19 mouse cellular contexts compared by ENCODE assay signal in the genomic region with DNA sequence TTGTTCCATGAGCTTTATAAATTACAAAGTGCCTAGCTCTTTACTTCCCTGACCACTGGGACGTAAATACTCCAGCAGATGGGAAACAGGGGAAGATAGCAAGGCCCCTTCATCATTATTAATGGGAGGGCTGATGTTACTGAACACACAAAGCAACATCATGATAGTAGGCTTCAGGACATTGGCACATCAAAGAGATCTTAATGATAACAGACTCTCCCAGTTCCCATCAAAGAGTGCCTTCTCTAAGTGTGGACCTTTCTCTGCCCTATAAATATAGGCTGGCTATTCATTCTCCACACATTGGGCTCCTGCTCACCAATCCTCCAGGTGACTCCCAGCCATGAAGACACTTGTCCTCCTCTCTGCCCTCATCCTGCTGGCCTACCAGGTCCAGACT. TPM values are rescaled to one million over a fixed set of nuclear protein-coding genes. Genes with fewer than 3 reads are reported as not detected.
"Had no signal": no experiment of that assay in that cellular context is flagged by ENCODE, and none has a peak within 500 bp of the region (broad histone marks: within the 10 kb centered on the region; RNA-seq: fewer than 3 reads in every experiment).

TSS of gene Defa22 (plus strand) at position 301 of the 400 bp plus-strand sequence.

RNA-seq across cellular contexts. Expression of gene Defa22, which starts in this region (rescaled TPM):
- polyA plus RNA-seq: cortical plate, adult 2 months; embryonic facial prominence, embryonic 10.5 days; embryonic facial prominence, embryonic 11.5 days; embryonic facial prominence, embryonic 12.5 days; embryonic facial prominence, embryonic 13.5 days; embryonic facial prominence, embryonic 14.5 days; embryonic facial prominence, embryonic 15.5 days; erythroblast, embryonic 14.5 days; forebrain, embryonic 10.5 days; forebrain, embryonic 11.5 days; forebrain, embryonic 12.5 days; forebrain, embryonic 13.5 days; forebrain, embryonic 14.5 days; forebrain, embryonic 15.5 days; forebrain, embryonic 16.5 days; forebrain, postnatal 0 days; frontal cortex, adult 2 months; gonadal fat pad, adult 2 months; heart, adult 2 months had no signal
